Mouse (Mus musculus) left cerebral cortex, postnatal 4 days (tissue): ENCODE results near the gene I0C0044D17Rik. TPM values are rescaled to one million over a fixed set of nuclear protein-coding genes. Genes with fewer than 3 reads are reported as not detected.

Experiments used
- DNase-seq: peaks from one replicate; pipeline ENCODE4 v3.0.0-alpha.2; 2022
- intact Hi-C: fragments of 180-260 bp; cut with DNase I; formaldehyde crosslinking; loops from one replicate; pipeline ENCODE4 v1.15.1; 2025
- total RNA-seq, 2 experiments: library from RNA; stranded (reverse); gene quantifications; 2 replicates each; pipeline ENCODE4 v1.2.3; 2021

The I0C0044D17Rik gene
- total RNA-seq, 2 experiments from 2014 or later, result not detected

DNA sequence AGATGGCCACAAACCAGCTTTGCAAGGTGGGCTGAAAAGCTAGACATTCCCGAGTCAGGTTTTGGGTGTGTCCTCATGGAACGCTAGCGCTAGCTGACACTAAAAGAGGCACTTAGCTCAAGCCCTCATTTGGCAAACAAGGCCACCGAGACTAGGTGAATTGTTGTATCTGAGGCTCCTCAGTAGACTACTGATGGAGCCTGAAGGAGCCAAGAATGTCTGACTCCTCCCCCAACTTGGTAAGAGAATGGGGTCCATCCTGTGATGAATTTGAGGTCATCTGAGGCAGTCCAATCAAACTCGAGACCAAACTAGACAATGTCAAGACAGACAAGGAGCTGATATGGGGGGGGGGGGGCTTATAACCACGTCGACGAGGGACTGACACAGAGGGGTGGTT, 37.8 kb downstream of the I0C0044D17Rik start:
- DNase-seq, result no peak
- intact Hi-C loops, result no loop called here

DNA sequence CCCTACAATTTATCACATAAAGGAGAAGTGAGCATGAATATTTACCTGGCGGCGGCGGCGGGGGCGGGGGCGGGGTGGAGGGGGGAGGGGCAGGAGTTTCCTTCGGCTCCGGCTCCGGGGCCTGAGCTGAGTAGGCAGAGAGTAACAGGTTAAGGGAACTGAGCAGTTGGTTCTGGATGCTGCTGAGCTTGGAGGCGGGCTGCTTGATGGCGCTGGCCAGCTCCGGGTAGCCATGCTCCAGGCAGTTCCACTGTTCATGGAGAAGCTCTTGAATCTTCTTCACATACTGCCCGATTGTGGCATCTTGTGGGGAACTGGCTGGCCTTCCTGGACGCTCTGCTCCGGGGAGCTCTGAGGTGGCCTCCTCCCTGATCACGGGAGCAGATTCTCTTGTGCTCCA, 45.4 kb downstream of the I0C0044D17Rik start:
- intact Hi-C loops, result no loop called here
- DNase-seq, result no peak

DNA sequence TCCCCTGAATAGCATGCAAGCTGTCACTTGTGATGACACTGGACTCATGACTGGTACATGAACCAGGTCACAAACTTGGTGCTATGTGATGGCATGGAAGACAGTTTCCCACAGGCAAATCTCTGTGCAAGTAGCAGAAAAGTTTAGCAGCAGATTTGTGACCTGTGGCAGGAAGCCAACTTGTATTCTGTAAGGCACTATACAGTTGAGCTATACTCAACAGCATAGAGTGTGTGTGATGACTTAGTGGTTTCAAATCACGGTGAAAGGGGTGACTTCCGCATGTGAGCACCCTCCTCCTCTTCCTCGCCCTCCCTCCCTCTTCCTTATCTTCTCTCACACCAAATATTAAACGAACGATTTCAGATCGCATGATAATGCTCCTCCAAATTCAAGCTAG, 46.2 kb downstream of the I0C0044D17Rik start:
- no peak for DNase-seq

DNA sequence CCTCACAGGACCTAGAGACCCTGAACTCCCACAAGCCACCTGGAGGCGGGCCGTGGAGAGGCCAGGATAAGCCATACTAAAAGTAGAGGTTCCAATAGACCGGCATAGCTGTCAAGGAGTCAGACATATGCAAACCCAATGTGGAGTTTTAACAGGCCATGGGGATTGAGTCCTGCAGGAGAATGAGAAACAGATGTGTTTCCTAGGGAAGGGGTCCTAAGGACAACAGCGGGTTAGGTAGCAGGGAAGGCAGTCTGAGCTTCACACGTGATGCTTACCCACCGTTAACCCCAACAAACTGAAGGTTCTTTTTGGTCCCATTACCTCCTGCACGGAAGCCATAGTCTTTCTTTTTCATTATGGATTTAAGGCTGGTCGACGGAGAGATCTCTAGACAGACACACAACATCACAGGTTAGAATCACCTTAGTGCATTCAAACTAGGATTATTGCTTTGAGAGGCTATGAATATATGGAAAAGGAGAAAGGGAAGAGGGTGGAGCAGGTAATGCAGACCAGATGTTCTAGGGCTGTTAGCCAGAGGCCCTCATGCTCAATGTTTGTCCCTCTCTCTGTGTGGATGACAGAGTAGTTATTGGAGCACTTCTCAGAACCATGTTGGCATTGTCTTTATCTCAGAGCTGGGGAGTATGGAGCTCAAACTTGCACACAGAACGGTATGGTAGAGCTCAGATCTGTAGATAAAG, 46.8 kb downstream of the I0C0044D17Rik start:
- intact Hi-C loops, result no loop called here
- DNase-seq, result no peak

More for the DNA sequence above, 46.2 kb downstream of the I0C0044D17Rik start:
- intact Hi-C loops, result no loop called here

DNA sequence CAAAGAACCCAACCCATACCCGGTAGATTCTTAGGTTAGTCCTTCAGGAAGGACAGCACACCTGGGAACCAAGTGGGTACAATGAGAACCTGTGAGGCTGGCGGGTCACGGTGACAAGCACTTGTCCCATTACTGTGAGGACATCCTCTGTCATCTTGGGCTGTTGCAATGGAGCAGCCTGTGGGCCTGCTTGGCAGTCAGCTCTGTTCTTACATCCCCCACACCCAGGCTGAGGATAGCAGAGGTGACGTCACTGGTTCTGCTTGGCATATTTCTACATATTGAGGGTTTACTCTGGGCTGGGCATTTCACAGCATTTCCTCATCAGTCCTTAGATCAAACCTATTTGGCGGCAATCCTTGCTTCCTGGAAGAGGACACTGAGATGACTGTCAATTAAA, 49.9 kb downstream of the I0C0044D17Rik start:
- DNase-seq, result no peak
- intact Hi-C loops, result no loop called here

Other genes with a start within 250 kb of the I0C0044D17Rik start
- not detected for gene L1td1, start 97.1 kb downstream of the I0C0044D17Rik start, total RNA-seq
- gene Kank4, start 6.3 kb downstream of the I0C0044D17Rik start, total RNA-seq, result 1 to 10 TPM; 2.0 to 2.3 TPM
- gene Usp1, start 100.0 kb upstream of the I0C0044D17Rik start, total RNA-seq, result 10 to 100 TPM; 21.4 to 23.8 TPM
- gene Angptl3, start 207.1 kb upstream of the I0C0044D17Rik start, total RNA-seq, result not detected